Mouse (Mus musculus) stomach, postnatal 0 days (tissue): ENCODE results near the gene Cyp27a1. TPM values are rescaled to one million over a fixed set of nuclear protein-coding genes. Genes with fewer than 3 reads are reported as not detected.
A peak's percentile ranks its signal among the peaks of the same experiment; 100 is the strongest.

Source experiments
- ATAC-seq: fragments of 200-750 bp; cut with Nextera tagmentation; 2 replicates; pipeline ENCODE4 v1.8.0; 2017; ENCODE audit not compliant: low FRiP score, low TSS enrichment
- DNase-seq: peaks from one replicate; pipeline ENCODE4 v3.0.0-alpha.2; 2016; ENCODE audit warnings: low spot score
- H3K27ac ChIP-seq: fragments of 300-500 bp; sonication (generic); replicated peaks from 2 replicates; pipeline ENCODE4 v1.5.1; 2014; ENCODE audit warnings: mild to moderate bottlenecking, control low read depth
- H3K27me3 ChIP-seq: fragments of 300-500 bp; sonication (generic); 2 replicates; pipeline ENCODE4 v1.6.1; 2014; ENCODE audit warnings: low read length; ENCODE audit not compliant: control insufficient read depth, insufficient read depth
- H3K36me3 ChIP-seq: fragments of 300-500 bp; sonication (generic); 2 replicates; pipeline ENCODE4 v1.6.1; 2014; ENCODE audit warnings: low read length, mixed read lengths; ENCODE audit not compliant: control insufficient read depth, insufficient read depth
- H3K4me1 ChIP-seq: fragments of 300-500 bp; sonication (generic); replicated peaks from 2 replicates; pipeline ENCODE4 v1.6.1; 2014; ENCODE audit warnings: antibody characterized with exemption; ENCODE audit not compliant: control insufficient read depth, insufficient read depth
- H3K4me2 ChIP-seq: fragments of 300-500 bp; sonication (generic); replicated peaks from 2 replicates; pipeline ENCODE4 v1.6.1; 2014; ENCODE audit warnings: low read depth, mild to moderate bottlenecking, control low read depth, moderate library complexity
- H3K4me3 ChIP-seq: fragments of 300-500 bp; sonication (generic); 2 replicates; pipeline ENCODE4 v1.5.1; 2014; ENCODE audit warnings: low read depth, low read length, control low read depth
- H3K9ac ChIP-seq: fragments of 300-500 bp; sonication (generic); 2 replicates; pipeline ENCODE4 v1.6.1; 2014; ENCODE audit warnings: mild to moderate bottlenecking, low read length, control low read depth, mixed read lengths
- H3K9me3 ChIP-seq: fragments of 300-500 bp; sonication (generic); 2 replicates; pipeline ENCODE4 v1.6.1; 2016; ENCODE audit warnings: low read length; ENCODE audit not compliant: control insufficient read depth
- CTCF ChIP-seq: IDR thresholded peaks from 2 replicates; pipeline ENCODE4 v1.5.1; 2016; ENCODE audit warnings: antibody characterized with exemption, low read depth, mild to moderate bottlenecking, moderate library complexity
- EP300 ChIP-seq: optimal IDR thresholded peaks from 2 replicates; pipeline ENCODE3; 2016; ENCODE audit warnings: antibody characterized with exemption
- WGBS: fragments of 180-500 bp; shearing (Covaris S2); extraction: QIAGEN DNeasy Blood & Tissue Kit; methylation state at CpG from one replicate; pipeline ENCODE4 v1.1.7; 2014; 5-methylcytosine and 5-hydroxymethylcytosine counted together
- polyA plus RNA-seq: library from polyadenylated mRNA; unstranded; fragments of >200 nt; fragmentation: Nextera tagmentation; extraction: Ambion mirVana; gene quantifications from 2 replicates; pipeline ENCODE4 v1.2.1, GENCODE M21; 2015

Cyp27a1 gene
- 8.8 and 11.3 TPM in 2 replicates for polyA plus RNA-seq

DNA sequence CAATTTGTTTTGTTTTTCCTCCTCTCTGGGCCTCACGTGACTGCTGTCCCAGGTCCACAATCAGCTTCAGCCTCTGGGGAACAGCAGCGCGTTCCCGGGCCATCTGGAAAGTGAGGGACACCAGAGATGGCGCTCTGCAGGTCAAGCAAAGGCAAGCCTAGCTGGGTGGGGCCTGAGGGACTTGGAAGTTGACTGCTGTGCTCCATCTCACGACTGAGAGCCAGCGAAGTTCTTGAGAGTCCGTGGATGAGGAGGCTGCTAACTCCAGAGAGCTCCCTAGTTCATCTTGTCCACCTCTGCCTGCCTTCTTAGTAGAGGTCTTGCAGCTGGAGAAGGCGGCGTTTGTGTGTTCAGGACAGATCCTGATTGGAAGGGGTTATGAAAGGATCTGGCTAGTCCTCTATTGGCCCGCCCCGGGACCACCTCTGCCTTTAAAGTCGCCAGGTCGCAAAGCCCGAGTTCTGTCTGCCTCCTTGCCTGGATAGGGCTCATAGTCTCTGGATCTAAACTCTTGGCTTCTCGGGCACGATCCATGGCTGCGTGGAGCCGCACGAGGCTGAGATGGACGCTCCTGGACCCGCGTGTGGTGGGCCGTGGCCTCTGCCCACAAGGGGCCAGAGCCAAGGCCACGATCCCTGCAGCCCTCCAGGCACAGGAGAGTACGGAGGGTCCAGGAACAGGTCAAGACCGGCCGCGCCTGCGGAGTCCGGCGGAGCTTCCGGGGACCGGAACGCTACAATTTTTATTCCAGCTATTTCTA, at the start of gene Cyp27a1:
Gene Cyp27a1, plus strand, starts transcription at position 476 of the 760 bp plus-strand sequence.
- ATAC-seq = peak; percentile 72
- Histone ChIP-seq H3K4me3 (peak within 1 kb of the TSS; percentile 52), H3K36me3 (no peaks in the 10 kb centered on the region), H3K9me3 (no peaks in the 10 kb centered on the region), H3K27me3 (no peaks in the 10 kb centered on the region), H3K4me1 (peaks cover 4% of the 10 kb centered on the region; the same call in 1 of the 2 replicates), H3K9ac (peak within 1 kb of the TSS; percentile 70), H3K4me2 (peak within 1 kb of the TSS; percentile 94), H3K27ac (peak within 1 kb of the TSS; percentile 81)
- DNase-seq = peak; percentile 62
- 6% methylated on average over 35 of the region's 35 CpGs for WGBS
- TF ChIP-seq EP300 (no peak), CTCF (peak; percentile 55)

DNA sequence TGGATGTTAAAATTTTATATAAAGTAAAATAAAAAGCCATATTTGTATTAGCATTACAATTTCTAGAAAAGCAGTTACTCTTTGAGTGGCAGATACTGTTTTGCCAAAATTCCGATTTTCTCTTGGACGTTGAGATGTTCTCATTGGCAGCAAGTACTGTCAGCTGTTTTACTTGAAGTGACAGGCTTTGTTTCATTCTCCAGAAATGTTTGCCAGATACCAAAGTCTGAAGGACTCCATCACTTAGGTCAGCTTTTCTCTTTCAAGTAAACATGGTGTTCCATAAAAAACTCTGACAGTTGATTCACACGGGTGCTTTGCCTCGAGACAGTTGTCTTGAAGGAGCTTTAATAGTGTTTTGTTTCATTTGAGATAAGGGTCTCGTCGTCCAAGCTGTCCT, 48.2 kb upstream of the Cyp27a1 start:
- Histone ChIP-seq H3K27me3 (no peaks in the 10 kb centered on the region), H3K9ac (no peak overlapping the region), H3K9me3 (no peaks in the 10 kb centered on the region), H3K4me2 (no peak overlapping the region), H3K4me3 (no peak overlapping the region), H3K27ac (no peak overlapping the region), H3K36me3 (no peaks in the 10 kb centered on the region), H3K4me1 (no peaks in the 10 kb centered on the region)
- ATAC-seq (no peak), DNase-seq (no peak)
- WGBS = 40% methylated on average over 6 of the region's 6 CpGs
- TF ChIP-seq EP300 (no peak), CTCF (no peak)

DNA sequence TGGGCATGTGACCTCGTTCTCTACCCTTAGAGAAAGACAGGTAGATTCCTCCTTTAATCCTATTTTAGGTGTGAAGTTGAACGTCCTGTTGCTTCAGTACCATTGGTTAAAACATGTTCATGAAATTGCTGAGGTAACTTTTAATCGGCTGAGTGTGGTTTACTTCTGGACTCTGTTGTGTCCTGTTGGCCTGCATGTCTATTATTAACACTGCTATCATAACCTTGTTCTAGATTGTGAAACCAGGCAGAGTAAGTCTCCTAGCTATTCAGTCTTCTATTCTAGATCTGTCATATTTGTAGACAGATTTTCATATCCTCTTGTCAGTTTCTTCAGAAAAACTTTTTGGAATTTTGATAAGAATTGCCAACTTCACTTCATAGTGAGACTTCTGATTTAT, 45.0 kb upstream of the Cyp27a1 start:
- Histone ChIP-seq H3K27ac (no peak overlapping the region), H3K9ac (no peak overlapping the region), H3K4me3 (no peak overlapping the region), H3K27me3 (no peaks in the 10 kb centered on the region), H3K4me1 (no peaks in the 10 kb centered on the region), H3K36me3 (no peaks in the 10 kb centered on the region), H3K4me2 (no peak overlapping the region), H3K9me3 (no peaks in the 10 kb centered on the region)
- no peak for DNase-seq
- no peak for ATAC-seq
- 75% methylated on average over 3 of the region's 3 CpGs for WGBS
- TF ChIP-seq CTCF = no peak
- TF ChIP-seq EP300 = no peak

DNA sequence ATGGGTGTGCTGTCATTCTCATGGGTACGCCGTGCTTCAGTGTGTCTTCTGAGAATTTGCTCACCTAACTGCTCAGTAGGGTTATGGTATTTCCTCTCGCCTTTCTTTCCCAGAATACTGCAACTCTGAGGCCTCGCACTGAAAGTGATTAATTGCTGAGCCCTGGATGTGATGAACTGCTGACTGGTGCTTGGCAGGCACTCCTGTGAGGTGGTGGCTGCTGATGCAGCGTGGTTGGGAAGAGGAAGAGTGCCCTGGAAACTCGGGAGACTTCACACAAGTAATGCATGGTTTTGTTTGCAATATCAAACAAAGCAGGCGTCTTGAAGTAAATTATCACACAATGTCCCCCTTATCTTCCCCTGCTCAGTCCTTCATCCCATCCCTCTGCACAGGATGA, 40.6 kb upstream of the Cyp27a1 start:
- Histone ChIP-seq H3K27me3 (no peaks in the 10 kb centered on the region), H3K9ac (no peak overlapping the region), H3K4me1 (no peaks in the 10 kb centered on the region), H3K4me3 (no peak overlapping the region), H3K27ac (no peak overlapping the region), H3K36me3 (no peaks in the 10 kb centered on the region), H3K4me2 (no peak overlapping the region), H3K9me3 (no peaks in the 10 kb centered on the region)
- no peak for ATAC-seq
- 67% methylated on average over 7 of the region's 7 CpGs for WGBS
- DNase-seq = no peak
- no peak for TF ChIP-seq CTCF
- TF ChIP-seq EP300 = no peak

DNA sequence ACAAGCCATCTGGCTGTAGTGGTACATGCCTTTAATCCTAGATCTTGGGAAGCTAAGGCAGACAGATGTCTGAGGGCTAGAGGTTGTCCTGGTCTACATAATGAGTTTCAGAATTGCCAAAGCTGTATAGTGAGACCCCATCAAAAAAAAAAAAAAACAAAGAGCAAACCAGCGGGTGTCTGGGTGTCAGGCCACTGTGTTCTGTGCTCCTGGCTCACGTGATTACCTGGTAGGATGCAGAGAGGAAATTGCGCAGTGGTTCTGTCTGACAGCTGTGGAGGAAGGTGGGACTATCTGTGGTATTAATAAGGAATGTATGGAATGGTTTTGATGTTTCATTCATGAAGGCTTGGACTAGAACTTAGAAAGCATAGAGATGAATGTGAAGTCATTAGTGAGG, 36.5 kb upstream of the Cyp27a1 start:
- Histone ChIP-seq H3K36me3 (peaks cover 17% of the 10 kb centered on the region; the same call in 1 of the 2 replicates), H3K9ac (no peak overlapping the region), H3K4me1 (no peaks in the 10 kb centered on the region), H3K4me3 (no peak overlapping the region), H3K9me3 (no peaks in the 10 kb centered on the region), H3K27ac (no peak overlapping the region), H3K4me2 (no peak overlapping the region), H3K27me3 (no peaks in the 10 kb centered on the region)
- DNase-seq (no peak), ATAC-seq (no peak)
- WGBS = 88% methylated on average over 3 of the region's 3 CpGs
- TF ChIP-seq EP300 (no peak), CTCF (no peak)

DNA sequence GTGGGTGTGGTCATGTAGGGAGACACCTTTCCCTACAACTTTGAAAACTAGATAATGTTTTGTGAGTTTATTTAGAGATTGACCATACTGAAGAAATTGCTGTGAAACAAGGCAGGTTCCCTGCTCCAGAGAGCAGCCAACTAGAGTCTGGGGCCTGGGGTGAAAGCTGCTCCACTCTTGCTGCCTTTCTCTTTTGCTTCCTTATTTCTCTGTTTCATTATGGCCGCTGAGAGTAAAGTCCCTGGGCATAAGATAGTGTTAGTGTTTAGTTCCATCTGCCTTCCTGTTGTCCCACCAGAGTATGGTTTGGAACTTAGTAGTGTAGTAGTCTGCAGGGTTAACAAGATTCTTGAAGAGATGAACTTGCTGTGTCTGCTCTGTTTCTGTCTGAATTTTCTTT, 35.5 kb upstream of the Cyp27a1 start:
- Histone ChIP-seq H3K27ac (no peak overlapping the region), H3K9me3 (no peaks in the 10 kb centered on the region), H3K27me3 (no peaks in the 10 kb centered on the region), H3K4me3 (no peak overlapping the region), H3K4me2 (no peak overlapping the region), H3K9ac (no peak overlapping the region), H3K36me3 (peaks cover 17% of the 10 kb centered on the region; the same call in 1 of the 2 replicates), H3K4me1 (no peaks in the 10 kb centered on the region)
- 79% methylated on average over 1 of the region's 1 CpGs for WGBS
- TF ChIP-seq EP300 (no peak), CTCF (no peak)
- ATAC-seq = no peak
- DNase-seq = no peak
